Mouse (Mus musculus) heart, postnatal 0 days (tissue): ENCODE measurements around the gene Fis1. TPM values are rescaled to one million over a fixed set of nuclear protein-coding genes. Genes with fewer than 3 reads are reported as not detected.
"Not testable (repeated sequence)": the region's sequence is repeated elsewhere in the genome, so short reads cannot be mapped to it uniquely, and the experiment has no call there.

Source experiments
- ATAC-seq: fragments of 200-750 bp; cut with Nextera tagmentation; 2 replicates; pipeline ENCODE4 v1.8.0; 2017; ENCODE audit warnings: low read depth, moderate number of reproducible peaks, moderate library complexity; ENCODE audit not compliant: insufficient read depth
- DNase-seq: peaks from one replicate; pipeline ENCODE4 v3.0.0-alpha.2; 2016; ENCODE audit warnings: low spot score
- H3K27ac ChIP-seq: fragments of 300-500 bp; sonication (generic); 2 replicates; pipeline ENCODE4 v1.5.1; 2014; ENCODE audit warnings: low read depth, mild to moderate bottlenecking
- H3K27me3 ChIP-seq: fragments of 300-500 bp; sonication (generic); 2 replicates; pipeline ENCODE4 v1.6.1; 2014; ENCODE audit warnings: low read length, mixed read lengths; ENCODE audit not compliant: control insufficient read depth, insufficient read depth
- H3K36me3 ChIP-seq: fragments of 300-500 bp; sonication (generic); replicated peaks from 2 replicates; pipeline ENCODE4 v1.6.1; 2014; ENCODE audit warnings: low read length, mixed read lengths; ENCODE audit not compliant: control insufficient read depth, insufficient read depth
- H3K4me1 ChIP-seq: fragments of 300-500 bp; sonication (generic); 2 replicates; pipeline ENCODE4 v1.6.1; 2014; ENCODE audit warnings: antibody characterized with exemption; ENCODE audit not compliant: control insufficient read depth, insufficient read depth
- H3K4me2 ChIP-seq: fragments of 300-500 bp; sonication (generic); 2 replicates; pipeline ENCODE4 v1.6.1; 2014; ENCODE audit warnings: low read depth, mild to moderate bottlenecking, low read length, moderate library complexity
- H3K4me3 ChIP-seq: fragments of 300-500 bp; sonication (generic); 2 replicates; pipeline ENCODE4 v1.5.1; 2014; ENCODE audit warnings: low read depth, low read length
- H3K9ac ChIP-seq: fragments of 300-500 bp; sonication (generic); replicated peaks from 2 replicates; pipeline ENCODE4 v1.6.1; 2014; ENCODE audit warnings: low read depth, low read length, mixed read lengths
- H3K9me3 ChIP-seq: fragments of 300-500 bp; sonication (generic); replicated peaks from 2 replicates; pipeline ENCODE4 v1.6.1; 2016; ENCODE audit warnings: low read length; ENCODE audit not compliant: control insufficient read depth
- CTCF ChIP-seq: IDR thresholded peaks from 2 replicates; pipeline ENCODE4 v1.5.1; 2016; ENCODE audit warnings: antibody characterized with exemption, control low read depth, low read depth
- EP300 ChIP-seq: IDR thresholded peaks from 2 replicates; pipeline ENCODE4 v1.6.1; 2016; ENCODE audit warnings: antibody characterized with exemption, low read depth
- WGBS: fragments of 180-500 bp; shearing (Covaris S2); extraction: QIAGEN DNeasy Blood & Tissue Kit; methylation state at CpG from one replicate; pipeline ENCODE4 v1.1.7; 2014; 5-methylcytosine and 5-hydroxymethylcytosine counted together
- polyA plus RNA-seq: library from polyadenylated mRNA; unstranded; fragments of >200 nt; fragmentation: Nextera tagmentation; extraction: Ambion mirVana; gene quantifications from 2 replicates; pipeline ENCODE4 v1.2.1, GENCODE M21; 2015
- total RNA-seq: library from RNA; depleted of rRNA; stranded (reverse); fragments of >200 nt; gene quantifications from 2 replicates; pipeline ENCODE4 v1.2.3, GENCODE M21; 2014; ENCODE audit warnings: low replicate concordance

Fis1 gene
- total and polyA plus RNA-seq, 2 experiments from 2014 or later, result 143 to 249 TPM

DNA sequence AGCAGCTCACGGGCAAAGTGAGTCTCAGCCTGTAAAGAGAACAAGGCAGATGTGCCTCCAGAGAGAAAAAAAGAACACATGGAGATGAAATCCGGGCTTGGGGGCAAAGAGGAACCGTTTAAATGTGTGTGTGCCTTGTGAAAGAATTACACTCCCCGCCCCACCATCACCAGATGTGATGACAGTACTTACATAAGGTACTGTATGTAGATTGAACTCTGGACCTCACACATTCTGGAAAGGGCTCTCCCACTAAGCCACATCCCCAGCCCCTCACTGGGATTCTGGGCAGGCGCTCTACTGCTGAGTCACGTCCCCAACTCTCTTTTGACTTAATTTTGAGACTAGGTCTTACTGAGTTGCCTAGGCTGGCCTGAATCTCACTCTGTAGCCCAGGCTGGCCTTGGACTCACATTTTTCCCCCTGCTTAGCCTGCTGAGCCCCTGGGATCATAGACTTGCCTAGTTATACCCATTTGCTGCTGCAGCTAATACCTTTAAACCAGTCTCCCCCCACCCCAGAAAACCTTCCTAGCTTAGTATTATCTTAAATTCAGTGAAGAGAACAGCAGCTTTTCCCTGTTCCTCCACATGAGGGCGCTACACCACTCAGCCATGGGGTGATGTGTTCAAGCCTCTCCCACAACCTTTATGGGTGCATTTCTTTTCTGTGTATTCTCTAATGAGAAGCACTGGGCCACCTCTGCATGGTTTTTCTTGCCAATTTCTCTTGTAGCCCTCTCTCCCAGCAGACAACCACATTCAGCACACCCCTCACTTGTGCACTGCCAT lies 17.0 kb upstream of the Fis1 start:
- H3K9ac ChIP-seq, result no peak overlapping the region
- 63% methylated on average over 7 of the region's 7 CpGs for WGBS
- no peak overlapping the region for H3K27ac ChIP-seq
- no peak overlapping the region for H3K4me2 ChIP-seq
- ATAC-seq, result no peak
- H3K36me3 ChIP-seq, result no peaks in the 10 kb centered on the region
- TF ChIP-seq CTCF, result peak; percentile 22; the same call in 1 of the 2 replicates
- no peak for TF ChIP-seq EP300
- no peaks in the 10 kb centered on the region for H3K4me1 ChIP-seq
- H3K9me3 ChIP-seq, result no peaks in the 10 kb centered on the region
- no peak overlapping the region for H3K4me3 ChIP-seq
- no peak for DNase-seq
- H3K27me3 ChIP-seq, result no peaks in the 10 kb centered on the region

DNA sequence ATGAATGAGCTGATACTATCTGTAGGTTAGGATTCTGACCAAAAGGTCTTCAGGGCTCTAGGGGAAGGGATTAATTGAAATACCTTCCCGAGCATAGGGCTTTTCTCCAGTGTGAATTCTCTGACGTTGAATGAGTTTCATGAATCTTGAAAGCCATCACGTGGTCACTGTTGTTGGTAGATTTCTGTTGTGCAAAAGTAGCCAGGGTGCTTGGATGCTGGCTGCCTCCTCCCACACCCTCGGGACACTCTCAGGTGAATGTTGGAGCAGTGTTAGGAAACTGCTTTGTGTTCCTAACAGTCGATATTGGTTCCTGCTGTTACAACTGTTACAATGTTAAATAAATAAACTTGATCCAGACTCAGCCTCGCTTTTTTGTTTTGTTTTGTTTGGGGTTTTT lies 16.3 kb upstream of the Fis1 start:
- H3K4me2 ChIP-seq, result no peak overlapping the region
- ATAC-seq (no peak), DNase-seq (no peak)
- no peak overlapping the region for H3K4me3 ChIP-seq
- H3K9ac ChIP-seq, result no peak overlapping the region
- no peaks in the 10 kb centered on the region for H3K36me3 ChIP-seq
- TF ChIP-seq CTCF (no peak), EP300 (no peak)
- no peaks in the 10 kb centered on the region for H3K4me1 ChIP-seq
- 74% methylated on average over 6 of the region's 6 CpGs for WGBS
- H3K27ac ChIP-seq, result no peak overlapping the region
- H3K27me3 ChIP-seq, result no peaks in the 10 kb centered on the region
- H3K9me3 ChIP-seq, result no peaks in the 10 kb centered on the region

DNA sequence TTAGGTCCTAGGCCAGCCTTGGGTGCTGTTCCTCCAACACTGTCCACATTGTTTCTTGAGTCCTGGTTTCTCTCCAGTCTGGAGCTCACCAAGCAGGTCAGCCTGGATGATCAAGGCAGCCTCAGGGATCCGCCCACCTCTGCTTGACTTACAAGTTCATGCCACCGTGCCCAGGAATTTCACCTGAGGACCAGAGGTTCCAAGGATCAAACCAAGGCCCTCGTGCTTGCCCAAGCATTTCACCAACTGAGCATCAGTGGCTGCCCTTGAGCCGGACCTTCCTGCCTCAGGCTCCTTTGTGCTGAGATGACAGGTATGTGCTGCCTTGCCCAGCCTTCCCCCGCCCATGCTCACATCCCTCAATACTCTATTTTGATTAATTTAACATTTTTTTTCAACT lies 15.5 kb upstream of the Fis1 start:
- no peak overlapping the region for H3K4me3 ChIP-seq
- ATAC-seq, result no peak
- DNase-seq, result no peak
- no peak overlapping the region for H3K4me2 ChIP-seq
- no peaks in the 10 kb centered on the region for H3K36me3 ChIP-seq
- no peak for TF ChIP-seq CTCF
- TF ChIP-seq EP300, result no peak
- H3K4me1 ChIP-seq, result no peaks in the 10 kb centered on the region
- WGBS, result 84% methylated on average over 5 of the region's 5 CpGs
- H3K9ac ChIP-seq, result no peak overlapping the region
- no peaks in the 10 kb centered on the region for H3K9me3 ChIP-seq
- no peaks in the 10 kb centered on the region for H3K27me3 ChIP-seq
- H3K27ac ChIP-seq, result no peak overlapping the region

DNA sequence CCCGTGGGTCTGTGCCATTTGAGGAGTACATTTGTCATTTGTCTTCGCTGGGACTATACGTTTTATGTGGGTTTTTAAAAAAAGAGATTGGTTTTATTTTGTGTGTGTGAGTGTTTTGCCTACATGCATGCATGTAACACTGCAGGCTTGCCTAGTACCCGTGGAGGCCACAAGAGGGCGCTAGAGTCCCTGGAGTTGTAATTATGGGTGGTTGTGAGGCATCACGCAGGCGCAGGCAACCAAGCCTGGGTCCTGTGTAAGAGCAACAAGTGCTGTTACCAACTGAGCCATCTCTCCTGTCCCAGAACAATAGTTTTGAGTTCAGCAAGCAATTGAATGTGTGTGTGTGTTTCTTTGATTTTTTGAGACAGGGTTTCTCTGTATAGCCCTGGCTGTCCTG lies 13.8 kb upstream of the Fis1 start:
- H3K4me2 ChIP-seq, result no peak overlapping the region
- ATAC-seq, result no peak
- H3K9ac ChIP-seq, result no peak overlapping the region
- H3K9me3 ChIP-seq, result no peaks in the 10 kb centered on the region
- H3K27ac ChIP-seq, result no peak overlapping the region
- no peak overlapping the region for H3K4me3 ChIP-seq
- H3K27me3 ChIP-seq, result no peaks in the 10 kb centered on the region
- no peak for DNase-seq
- TF ChIP-seq EP300 (no peak), CTCF (no peak)
- no peaks in the 10 kb centered on the region for H3K36me3 ChIP-seq
- H3K4me1 ChIP-seq, result no peaks in the 10 kb centered on the region
- 66% methylated on average over 7 of the region's 7 CpGs for WGBS

DNA sequence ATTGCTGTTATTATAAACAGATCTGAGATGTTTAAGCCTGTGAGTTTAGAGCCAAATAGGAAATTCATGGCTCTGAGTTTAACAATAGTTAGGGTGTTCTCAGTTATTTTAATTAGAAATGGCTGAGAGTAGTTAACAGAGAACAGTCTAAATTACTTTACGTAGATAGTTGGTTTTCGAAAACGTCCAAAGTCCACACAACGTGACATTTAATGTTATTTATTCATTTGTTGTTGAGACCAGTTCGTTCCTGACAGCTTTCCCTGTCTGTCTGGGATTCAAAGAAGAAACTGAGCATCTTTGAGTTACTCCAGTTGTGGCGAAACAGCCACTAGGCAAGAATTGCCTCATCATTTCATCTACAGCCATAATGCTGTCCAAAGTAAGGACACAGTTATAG lies 13.0 kb upstream of the Fis1 start:
- 78% methylated on average over 6 of the region's 6 CpGs for WGBS
- DNase-seq, ATAC-seq, H3K9ac ChIP-seq, H3K4me3 ChIP-seq, H3K4me1 ChIP-seq, H3K9me3 ChIP-seq, H3K36me3 ChIP-seq, H3K27ac ChIP-seq, H3K27me3 ChIP-seq, H3K4me2 ChIP-seq: not testable (repeated sequence)
